Mouse (Mus musculus): ENCODE measurements at regions not wholly inside any gene's neighbourhood (a gene's known extent, or its start where the extent isn't known, plus 50 kb on each side); places are given as distances from the start of the nearest gene placed in this dataset.
A peak's percentile ranks its signal among the peaks of the same experiment; 100 is the strongest.
"Not testable (repeated sequence)": the region's sequence is repeated elsewhere in the genome, so short reads cannot be mapped to it uniquely, and the experiment has no call there.

GRCm38 (mm10) chr13:52323691-52324090, 207.4 kb downstream of the Diras2 start:
- DNase-seq (ENCODE audit: low spot score in 2 of 2) = no peak

GRCm38 (mm10) chr13:52324378-52324777, 206.7 kb downstream of the Diras2 start:
- not testable (repeated sequence) for DNase-seq (ENCODE audit: low spot score in 2 of 2)

- DNase-seq (ENCODE audit: low spot score in 2 of 2) = not testable (repeated sequence)
Measured at GRCm38 (mm10) chr13:52325647-52326046, 205.4 kb downstream of the Diras2 start.

- DNase-seq (ENCODE audit: low spot score in 2 of 2) = no peak
Measured at GRCm38 (mm10) chr13:52327734-52328133, 203.3 kb downstream of the Diras2 start.

GRCm38 (mm10) chr13:52328766-52329165, 202.3 kb downstream of the Diras2 start:
- no peak for DNase-seq (ENCODE audit: low spot score in 2 of 2)

GRCm38 (mm10) chr13:52331068-52331467, 200.0 kb downstream of the Diras2 start:
- DNase-seq (ENCODE audit: low spot score in 2 of 2) = no peak

- no peak for DNase-seq (ENCODE audit: low spot score in 2 of 2)
Measured at GRCm38 (mm10) chr13:52334962-52335361, 196.1 kb downstream of the Diras2 start.

- no peak for DNase-seq (ENCODE audit: low spot score in 2 of 2)
Measured at GRCm38 (mm10) chr13:52337936-52338335, 193.1 kb downstream of the Diras2 start.

- no peak for DNase-seq (ENCODE audit: low spot score in 2 of 2)
Measured at GRCm38 (mm10) chr13:52339156-52339555, 191.9 kb downstream of the Diras2 start.

- DNase-seq (ENCODE audit: low spot score in 2 of 2) = no peak
Measured at GRCm38 (mm10) chr13:52341981-52342380, 189.1 kb downstream of the Diras2 start.

- no peak for DNase-seq (ENCODE audit: low spot score in 2 of 2)
Measured at GRCm38 (mm10) chr13:52344383-52344782, 186.7 kb downstream of the Diras2 start.

- DNase-seq (ENCODE audit: low spot score in 2 of 2) = no peak
Measured at GRCm38 (mm10) chr13:52344853-52345252, 186.2 kb downstream of the Diras2 start.

- DNase-seq (ENCODE audit: low spot score in 2 of 2) = no peak
Measured at GRCm38 (mm10) chr13:52345375-52346026, 185.6 kb downstream of the Diras2 start.

- no peak for DNase-seq (ENCODE audit: low spot score in 2 of 2)
Measured at GRCm38 (mm10) chr13:52346027-52346375, 185.1 kb downstream of the Diras2 start.

- no peak for DNase-seq (ENCODE audit: low spot score in 2 of 2)
Measured at GRCm38 (mm10) chr13:52347631-52348030, 183.4 kb downstream of the Diras2 start.

- no peak for DNase-seq (ENCODE audit: low spot score in 2 of 2)
Measured at GRCm38 (mm10) chr13:52349606-52350005, 181.5 kb downstream of the Diras2 start.

GRCm38 (mm10) chr13:52352576-52352975, 178.5 kb downstream of the Diras2 start:
- peak in 1 of 2 experiments; percentile 70 for DNase-seq (ENCODE audit: low spot score in 2 of 2)

- no peak for DNase-seq (ENCODE audit: low spot score in 2 of 2)
Measured at GRCm38 (mm10) chr13:52353437-52353836, 177.6 kb downstream of the Diras2 start.

GRCm38 (mm10) chr13:52353966-52354365, 177.1 kb downstream of the Diras2 start:
- no peak for DNase-seq (ENCODE audit: low spot score in 2 of 2)

- DNase-seq (ENCODE audit: low spot score in 2 of 2) = not testable (repeated sequence)
Measured at GRCm38 (mm10) chr13:52355921-52356320, 175.2 kb downstream of the Diras2 start.

- not testable (repeated sequence) for DNase-seq (ENCODE audit: low spot score in 2 of 2)
Measured at GRCm38 (mm10) chr13:52359332-52359731, 171.7 kb downstream of the Diras2 start.

GRCm38 (mm10) chr13:52361177-52361846, 169.8 kb downstream of the Diras2 start:
- peak in 1 of 2 experiments; percentile 12 for DNase-seq (ENCODE audit: low spot score in 2 of 2)

GRCm38 (mm10) chr13:52362266-52362665, 168.8 kb downstream of the Diras2 start:
- no peak for DNase-seq (ENCODE audit: low spot score in 2 of 2)
